Mouse (Mus musculus) midbrain, embryonic 16.5 days (tissue): Measurements from ENCODE around the gene Haus7. TPM values are rescaled to one million over a fixed set of nuclear protein-coding genes. Genes with fewer than 3 reads are reported as not detected.
"Not testable (repeated sequence)": the region's sequence is repeated elsewhere in the genome, so short reads cannot be mapped to it uniquely, and the experiment has no call there.

ENCODE experiments used
- ATAC-seq: fragments of 200-750 bp; cut with Nextera tagmentation; 2 replicates; pipeline ENCODE4 v1.8.0; 2017; ENCODE audit warnings: moderate TSS enrichment
- H3K27ac ChIP-seq: fragments of 300-500 bp; sonication (generic); 2 replicates; pipeline ENCODE4 v1.5.1; 2014; ENCODE audit warnings: mild to moderate bottlenecking, low read length, mixed read lengths
- H3K27me3 ChIP-seq: fragments of 300-500 bp; sonication (generic); 2 replicates; pipeline ENCODE4 v1.6.1; 2014; ENCODE audit warnings: low read depth, low read length, mixed read lengths; ENCODE audit not compliant: control insufficient read depth, insufficient read depth
- H3K36me3 ChIP-seq: fragments of 300-500 bp; sonication (generic); 2 replicates; pipeline ENCODE4 v1.6.1; 2014; ENCODE audit warnings: mild to moderate bottlenecking, low read length, moderate library complexity, mixed read lengths; ENCODE audit not compliant: control insufficient read depth, insufficient read depth
- H3K4me1 ChIP-seq: fragments of 300-500 bp; sonication (generic); 2 replicates; pipeline ENCODE4 v1.6.1; 2014; ENCODE audit warnings: mild to moderate bottlenecking, low read length, mixed read lengths; ENCODE audit not compliant: control insufficient read depth, insufficient read depth
- H3K4me2 ChIP-seq: fragments of 300-500 bp; sonication (generic); 2 replicates; pipeline ENCODE4 v1.6.1; 2014; ENCODE audit warnings: mild to moderate bottlenecking, low read length, mixed read lengths
- H3K4me3 ChIP-seq: fragments of 300-500 bp; sonication (generic); 2 replicates; pipeline ENCODE4 v1.5.1; 2014; ENCODE audit warnings: low read depth, mild to moderate bottlenecking, low read length, moderate library complexity, mixed read lengths
- H3K9ac ChIP-seq: fragments of 300-500 bp; sonication (generic); 2 replicates; pipeline ENCODE4 v1.6.1; 2014; ENCODE audit warnings: low read depth, low read length, mixed read lengths
- H3K9me3 ChIP-seq: fragments of 300-500 bp; sonication (generic); replicated peaks from 2 replicates; pipeline ENCODE4 v1.6.1; 2014; ENCODE audit warnings: mild to moderate bottlenecking, low read length, mixed read lengths; ENCODE audit not compliant: control insufficient read depth, poor library complexity, severe bottlenecking
- WGBS: fragments of 180-500 bp; shearing (Covaris S2); extraction: QIAGEN DNeasy Blood & Tissue Kit; methylation state at CpG from one replicate; pipeline ENCODE4 v1.1.7; 2014; 5-methylcytosine and 5-hydroxymethylcytosine counted together
- polyA plus RNA-seq: library from polyadenylated mRNA; unstranded; fragments of >200 nt; fragmentation: Nextera tagmentation; extraction: Ambion mirVana; gene quantifications from 2 replicates; pipeline ENCODE4 v1.2.1, GENCODE M21; 2015

Gene Haus7
- 68.9 and 70.9 TPM in 2 replicates for polyA plus RNA-seq

- Histone ChIP-seq H3K9ac (peak within 1 kb of the TSS; percentile 60), H3K36me3 (no peaks in the 10 kb centered on the region), H3K27me3 (no peaks in the 10 kb centered on the region), H3K4me2 (peak within 1 kb of the TSS; percentile 63), H3K27ac (peak within 1 kb of the TSS; percentile 41; the same call in 1 of the 2 replicates), H3K9me3 (no peaks in the 10 kb centered on the region), H3K4me1 (peaks cover 8% of the 10 kb centered on the region), H3K4me3 (peak within 1 kb of the TSS; percentile 54)
- 18% methylated on average over 25 of the region's 26 CpGs for WGBS
- ATAC-seq = peak; percentile 100
Observed at GRCm38 (mm10) chrX:73458877-73459392, at the start of gene Haus7. Gene Haus7, minus strand, starts transcription at chrX:73459044.

DNA sequence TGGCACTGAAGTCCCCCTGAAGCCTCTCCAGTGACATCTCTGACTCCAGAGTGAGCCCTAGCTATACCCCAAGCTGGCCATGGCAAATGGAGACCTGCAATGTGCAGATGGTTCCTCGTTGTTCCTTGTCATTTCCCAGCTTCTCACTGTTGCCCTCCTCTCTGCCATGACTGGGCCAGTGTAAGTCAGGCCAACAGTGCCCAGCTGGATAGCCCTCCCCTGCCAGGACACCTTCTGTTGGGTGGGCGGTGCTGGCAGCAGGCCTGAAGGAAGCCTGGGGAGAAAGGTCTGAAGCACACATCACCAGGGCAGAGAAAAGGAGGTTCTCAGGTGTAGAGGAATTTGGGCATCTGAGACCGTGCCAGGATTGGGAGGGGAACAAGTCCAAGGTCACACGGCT, 47.7 kb upstream of the Haus7 start:
- Histone ChIP-seq H3K9ac (no peak overlapping the region), H3K27me3 (no peaks in the 10 kb centered on the region), H3K27ac (no peak overlapping the region), H3K4me2 (no peak overlapping the region), H3K9me3 (no peaks in the 10 kb centered on the region), H3K36me3 (no peaks in the 10 kb centered on the region), H3K4me3 (no peak overlapping the region), H3K4me1 (peaks cover 5% of the 10 kb centered on the region; the same call in 1 of the 2 replicates)
- ATAC-seq = no peak
- 83% methylated on average over 4 of the region's 4 CpGs for WGBS

DNA sequence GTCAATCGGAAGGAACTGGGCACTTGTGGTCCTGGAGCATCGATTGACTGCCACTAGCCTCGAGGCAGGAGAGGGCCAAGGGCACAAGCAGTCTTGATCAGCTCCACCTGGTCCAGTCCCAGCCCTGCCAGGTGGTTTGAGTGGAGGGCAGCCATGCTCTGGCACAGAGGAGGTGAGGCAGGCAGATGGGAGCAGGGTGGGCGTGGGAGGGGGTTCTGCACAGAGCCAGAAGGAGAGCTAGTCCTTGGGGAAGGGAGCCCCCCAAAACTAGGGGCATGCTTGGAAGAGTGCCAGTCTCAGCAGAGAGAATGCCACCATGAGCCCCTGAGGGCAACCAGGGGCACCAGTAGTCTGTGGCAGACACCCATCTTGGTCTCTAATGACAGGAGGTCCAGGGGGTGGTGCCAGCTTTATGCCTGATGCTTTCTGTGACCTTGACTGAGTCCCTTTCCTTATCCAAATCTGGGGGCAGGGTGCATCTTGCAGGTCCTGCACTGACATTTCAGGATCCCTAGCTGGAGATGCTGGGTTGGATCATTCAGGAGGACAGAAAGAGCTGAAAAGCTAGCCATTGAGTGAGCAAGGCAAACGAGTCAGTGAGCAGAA, 46.4 kb upstream of the Haus7 start:
- Histone ChIP-seq H3K27ac (no peak overlapping the region), H3K9ac (no peak overlapping the region), H3K4me3 (no peak overlapping the region), H3K27me3 (no peaks in the 10 kb centered on the region), H3K9me3 (no peaks in the 10 kb centered on the region), H3K4me2 (no peak overlapping the region), H3K36me3 (no peaks in the 10 kb centered on the region), H3K4me1 (peaks cover 5% of the 10 kb centered on the region; the same call in 1 of the 2 replicates)
- no peak for ATAC-seq
- WGBS = 65% methylated on average over 4 of the region's 5 CpGs

- no peak for ATAC-seq
- WGBS = 88% methylated on average over 4 of the region's 4 CpGs
- no peaks in the 10 kb centered on the region for H3K9me3 ChIP-seq
Observed at GRCm38 (mm10) chrX:73496746-73497145, 37.9 kb upstream of the Haus7 start.

GRCm38 (mm10) chrX:73493567-73493966, 34.7 kb upstream of the Haus7 start:
- H3K9me3 ChIP-seq, H3K4me3 ChIP-seq, H3K27me3 ChIP-seq, H3K4me1 ChIP-seq, H3K4me2 ChIP-seq, H3K9ac ChIP-seq, H3K36me3 ChIP-seq, H3K27ac ChIP-seq: not testable (repeated sequence)
- ATAC-seq = peak; percentile 79; the same call in 1 of the 2 replicates
- 6% methylated on average over 1 of the region's 2 CpGs for WGBS

More at GRCm38 (mm10) chrX:73496746-73497145, 37.9 kb upstream of the Haus7 start:
- no peaks in the 10 kb centered on the region for H3K27me3 ChIP-seq
- no peaks in the 10 kb centered on the region for H3K36me3 ChIP-seq
- no peak overlapping the region for H3K9ac ChIP-seq
- no peak overlapping the region for H3K27ac ChIP-seq
- no peak overlapping the region for H3K4me3 ChIP-seq
- H3K4me1 ChIP-seq = no peaks in the 10 kb centered on the region
- no peak overlapping the region for H3K4me2 ChIP-seq

DNA sequence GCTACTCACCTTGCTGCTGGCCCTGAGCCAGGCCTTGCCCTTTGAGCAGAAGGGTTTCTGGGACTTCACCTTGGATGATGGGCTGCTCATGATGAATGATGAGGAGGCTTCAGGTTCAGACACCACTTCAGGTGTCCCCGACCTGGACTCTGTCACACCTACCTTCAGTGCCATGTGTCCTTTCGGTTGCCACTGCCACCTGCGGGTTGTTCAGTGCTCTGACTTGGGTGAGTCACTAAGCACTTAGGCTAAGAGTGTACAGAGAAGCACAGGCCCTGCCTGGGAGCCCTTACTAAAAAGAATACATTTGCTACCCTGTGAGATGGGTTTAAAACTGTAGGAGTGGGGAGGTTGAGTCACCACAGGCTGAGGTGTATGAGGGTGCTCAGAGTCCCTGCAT, 32.0 kb upstream of the Haus7 start:
- Histone ChIP-seq H3K27ac (no peak overlapping the region), H3K9me3 (no peaks in the 10 kb centered on the region), H3K36me3 (no peaks in the 10 kb centered on the region), H3K4me1 (no peaks in the 10 kb centered on the region), H3K9ac (no peak overlapping the region), H3K4me2 (no peak overlapping the region), H3K27me3 (no peaks in the 10 kb centered on the region), H3K4me3 (no peak overlapping the region)
- WGBS = 85% methylated on average over 3 of the region's 3 CpGs
- no peak for ATAC-seq

- 72% methylated on average over 4 of the region's 4 CpGs for WGBS
- H3K36me3 ChIP-seq = no peaks in the 10 kb centered on the region
- no peaks in the 10 kb centered on the region for H3K27me3 ChIP-seq
- H3K27ac ChIP-seq = no peak overlapping the region
- ATAC-seq = no peak
- H3K4me3 ChIP-seq = no peak overlapping the region
- H3K4me1 ChIP-seq = no peaks in the 10 kb centered on the region
- H3K9ac ChIP-seq = no peak overlapping the region
- no peak overlapping the region for H3K4me2 ChIP-seq
- no peaks in the 10 kb centered on the region for H3K9me3 ChIP-seq
Observed at GRCm38 (mm10) chrX:73490186-73490585, 31.3 kb upstream of the Haus7 start.

DNA sequence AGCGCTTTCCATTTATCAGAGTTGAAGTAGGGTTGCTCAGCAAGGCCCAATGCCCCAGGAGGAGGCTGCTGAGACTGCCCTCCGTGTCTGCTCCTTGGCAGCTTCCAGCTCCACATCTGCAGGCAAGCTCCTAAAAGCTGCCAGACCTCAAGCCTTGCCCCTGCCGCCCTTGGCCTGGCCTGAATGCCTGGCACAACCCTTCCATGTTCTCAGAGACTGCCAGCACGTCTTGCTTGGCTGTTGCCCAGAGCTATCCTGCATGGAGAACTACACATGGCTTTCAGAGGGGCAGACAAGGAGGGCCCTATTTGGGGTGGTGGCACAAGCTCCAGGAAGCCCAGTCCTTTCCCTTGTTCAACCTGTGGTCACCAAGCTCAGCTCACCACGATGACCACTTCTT, 28.1 kb upstream of the Haus7 start:
- H3K4me2 ChIP-seq = no peak overlapping the region
- H3K4me3 ChIP-seq = no peak overlapping the region
- H3K27me3 ChIP-seq = no peaks in the 10 kb centered on the region
- no peak overlapping the region for H3K9ac ChIP-seq
- H3K9me3 ChIP-seq = no peaks in the 10 kb centered on the region
- H3K36me3 ChIP-seq = no peaks in the 10 kb centered on the region
- no peak for ATAC-seq
- H3K27ac ChIP-seq = no peak overlapping the region
- H3K4me1 ChIP-seq = no peaks in the 10 kb centered on the region
- WGBS = 77% methylated on average over 5 of the region's 5 CpGs

DNA sequence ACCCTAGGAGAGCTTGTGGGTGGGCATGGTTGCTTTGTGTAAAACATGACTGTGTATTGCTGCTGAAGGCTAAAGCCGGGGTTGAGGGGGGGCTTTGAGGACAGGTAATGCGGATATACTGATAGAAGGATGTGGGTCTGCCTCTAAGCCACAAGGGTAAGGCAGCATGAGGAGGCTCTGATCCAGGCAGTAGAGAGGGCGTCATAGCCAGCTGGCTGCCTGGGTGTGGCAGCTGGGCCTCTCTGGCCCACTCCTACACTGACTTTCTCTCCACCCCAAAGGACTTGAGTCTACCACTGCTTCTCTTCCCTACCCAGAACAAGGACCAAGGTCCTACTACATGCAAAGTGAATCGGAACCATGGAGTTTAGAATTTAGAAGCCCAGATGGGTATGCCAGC, 26.0 kb upstream of the Haus7 start:
- H3K4me2 ChIP-seq = no peak overlapping the region
- no peak for ATAC-seq
- 89% methylated on average over 4 of the region's 4 CpGs for WGBS

More for the DNA sequence above, 26.0 kb upstream of the Haus7 start:
- no peaks in the 10 kb centered on the region for H3K9me3 ChIP-seq
- H3K9ac ChIP-seq = no peak overlapping the region
- H3K4me3 ChIP-seq = no peak overlapping the region
- H3K36me3 ChIP-seq = no peaks in the 10 kb centered on the region
- H3K27me3 ChIP-seq = no peaks in the 10 kb centered on the region
- no peak overlapping the region for H3K27ac ChIP-seq
- H3K4me1 ChIP-seq = no peaks in the 10 kb centered on the region
